Mouse (Mus musculus): Measurements from ENCODE around the gene Cntrl.

Cntrl gene

GRCm38 (mm10) chr2:35218736-35219135 is 109.4 kb downstream of the Cntrl start:
- no peak for ATAC-seq (ENCODE audit: low TSS enrichment)

GRCm38 (mm10) chr2:35222822-35223391 is 113.6 kb downstream of the Cntrl start:
- ATAC-seq (ENCODE audit: low TSS enrichment): no peak

- ATAC-seq (ENCODE audit: low TSS enrichment): no peak
Observed at GRCm38 (mm10) chr2:35224285-35224684, 115.0 kb downstream of the Cntrl start.

- ATAC-seq (ENCODE audit: low TSS enrichment): no peak
Observed at GRCm38 (mm10) chr2:35228145-35228544, 118.9 kb downstream of the Cntrl start.
